Mouse (Mus musculus) adrenal gland, postnatal 14 days (tissue): ENCODE data around the gene Gm128. TPM values are rescaled to one million over a fixed set of nuclear protein-coding genes. Genes with fewer than 3 reads are reported as not detected.
A peak's percentile ranks its signal among the peaks of the same experiment; 100 is the strongest.
"Not testable (repeated sequence)": the region's sequence is repeated elsewhere in the genome, so short reads cannot be mapped to it uniquely, and the experiment has no call there.

Source experiments
- DNase-seq: peaks from one replicate; pipeline ENCODE4 v3.0.0; 2021; ENCODE audit warnings: mixed read lengths
- total RNA-seq: library from RNA; stranded (reverse); gene quantifications from 2 replicates; pipeline ENCODE4 v1.2.3, GENCODE M21; 2021

Gm128 gene
- total RNA-seq, 1 experiment from 2014 or later: not detected

GRCm38 (mm10) chr3:95230495-95231297 lies 10.7 kb downstream of the Gm128 start:
- DNase-seq: peak; percentile 36

GRCm38 (mm10) chr3:95229781-95230494 lies 11.5 kb downstream of the Gm128 start:
- DNase-seq: peak; percentile 56

- DNase-seq: peak; percentile 50
Observed at GRCm38 (mm10) chr3:95228894-95229780, 12.3 kb downstream of the Gm128 start.

GRCm38 (mm10) chr3:95228148-95228893 lies 13.1 kb downstream of the Gm128 start, which contains the start of gene Cdc42se1:
TSS of gene Cdc42se1 (plus strand) at chr3:95228732.
- peak; percentile 95 for DNase-seq

- DNase-seq: no peak
Observed at GRCm38 (mm10) chr3:95227214-95227613, 14.2 kb downstream of the Gm128 start.

GRCm38 (mm10) chr3:95224295-95224694 lies 17.1 kb downstream of the Gm128 start:
- peak; percentile 46 for DNase-seq

GRCm38 (mm10) chr3:95223041-95223440 lies 18.4 kb downstream of the Gm128 start:
- DNase-seq: no peak

- DNase-seq: no peak
Observed at GRCm38 (mm10) chr3:95218466-95219137, 22.8 kb downstream of the Gm128 start.

- DNase-seq: peak; percentile 98
Observed at GRCm38 (mm10) chr3:95217255-95218134, 23.9 kb downstream of the Gm128 start, which contains the start of gene Gabpb2. TSS of gene Gabpb2 (minus strand) at chr3:95217916.

- no peak for DNase-seq
Observed at GRCm38 (mm10) chr3:95216655-95217254, 24.6 kb downstream of the Gm128 start.

- no peak for DNase-seq
Observed at GRCm38 (mm10) chr3:95213609-95213975, 27.8 kb downstream of the Gm128 start.

- DNase-seq: not testable (repeated sequence)
Observed at GRCm38 (mm10) chr3:95212889-95213608, 28.3 kb downstream of the Gm128 start.

GRCm38 (mm10) chr3:95210585-95210984 lies 30.8 kb downstream of the Gm128 start:
- DNase-seq: no peak

GRCm38 (mm10) chr3:95208286-95208685 lies 33.1 kb downstream of the Gm128 start:
- no peak for DNase-seq

- no peak for DNase-seq
Observed at GRCm38 (mm10) chr3:95203880-95204279, 37.5 kb downstream of the Gm128 start.

GRCm38 (mm10) chr3:95200562-95200961 lies 40.8 kb downstream of the Gm128 start:
- no peak for DNase-seq

- DNase-seq: no peak
Observed at GRCm38 (mm10) chr3:95200132-95200531, 41.3 kb downstream of the Gm128 start.

- DNase-seq: no peak
Observed at GRCm38 (mm10) chr3:95199101-95199500, 42.3 kb downstream of the Gm128 start.

- DNase-seq: no peak
Observed at GRCm38 (mm10) chr3:95195772-95196171, 45.6 kb downstream of the Gm128 start.
